Mouse (Mus musculus) ovary, postnatal 14 days (tissue): Measurements from ENCODE around the gene Gm10100.
"Not testable (repeated sequence)": the region's sequence is repeated elsewhere in the genome, so short reads cannot be mapped to it uniquely, and the experiment has no call there.

Experiments used
- DNase-seq: peaks from one replicate; pipeline ENCODE4 v3.0.0; 2022; ENCODE audit warnings: low spot score

The Gm10100 gene

DNA sequence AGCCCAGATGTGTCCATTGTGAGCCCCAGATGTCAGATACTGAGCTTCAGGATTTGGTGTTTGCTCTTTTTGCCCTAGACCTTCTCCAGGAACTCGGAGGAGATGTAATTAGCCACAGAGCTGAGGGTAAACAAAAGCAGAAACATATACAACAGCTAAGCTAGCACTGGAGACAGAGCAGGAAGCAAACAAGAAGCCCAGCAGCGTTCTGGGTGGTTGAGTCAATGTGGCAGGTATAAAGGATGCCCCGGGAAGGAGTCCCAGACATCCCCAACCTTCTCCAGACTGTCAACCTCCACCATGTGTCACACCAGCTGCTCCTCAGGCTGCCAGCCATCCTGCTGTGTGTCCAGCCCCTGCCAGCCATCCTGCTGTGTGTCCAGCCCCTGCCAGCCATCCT lies at the start of gene Gm10100:
Gene Gm10100 (plus strand): TSS at position 301 of the 400 bp plus-strand sequence.
- no peak for DNase-seq

DNA sequence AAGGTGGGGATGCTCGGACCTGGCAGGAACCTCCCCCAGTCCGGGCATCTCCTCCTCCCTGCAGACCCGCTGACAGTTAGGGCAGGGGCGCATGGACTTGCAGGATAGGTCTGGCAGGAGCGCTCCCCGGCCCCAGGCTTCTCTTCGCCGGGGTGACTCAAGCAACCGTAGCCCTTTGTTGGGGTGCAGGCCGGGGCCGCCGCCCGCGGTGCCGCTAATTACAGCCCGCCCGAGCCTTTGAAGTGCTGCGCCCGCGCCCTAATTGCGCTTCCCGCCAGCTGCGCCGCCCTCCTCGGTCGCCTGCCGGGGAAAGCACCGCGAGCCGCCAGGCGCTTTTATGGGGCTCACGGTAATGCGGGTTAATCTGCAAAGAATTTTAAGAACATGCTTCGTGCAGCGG lies 48.7 kb upstream of the Gm10100 start:
- no peak for DNase-seq

DNA sequence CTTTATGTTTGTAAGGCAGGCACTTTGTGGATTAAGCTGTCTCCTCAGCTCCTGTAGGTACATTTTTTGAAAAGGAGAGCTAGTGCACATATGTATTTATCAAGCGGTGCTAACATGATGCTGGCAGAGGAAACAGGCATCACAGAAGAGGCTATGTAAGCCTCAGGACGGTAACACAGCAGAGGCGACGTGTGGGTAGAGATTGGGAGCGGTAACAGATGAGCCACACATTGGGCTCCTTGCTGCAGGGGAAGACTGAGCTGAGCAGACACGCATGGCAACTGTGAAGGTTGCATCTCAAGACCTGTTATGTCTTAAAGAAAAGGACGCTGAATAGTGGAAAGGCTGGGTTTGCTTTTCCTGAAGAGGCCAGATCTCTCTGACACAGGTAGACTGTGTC lies 43.3 kb upstream of the Gm10100 start:
- no peak for DNase-seq

DNA sequence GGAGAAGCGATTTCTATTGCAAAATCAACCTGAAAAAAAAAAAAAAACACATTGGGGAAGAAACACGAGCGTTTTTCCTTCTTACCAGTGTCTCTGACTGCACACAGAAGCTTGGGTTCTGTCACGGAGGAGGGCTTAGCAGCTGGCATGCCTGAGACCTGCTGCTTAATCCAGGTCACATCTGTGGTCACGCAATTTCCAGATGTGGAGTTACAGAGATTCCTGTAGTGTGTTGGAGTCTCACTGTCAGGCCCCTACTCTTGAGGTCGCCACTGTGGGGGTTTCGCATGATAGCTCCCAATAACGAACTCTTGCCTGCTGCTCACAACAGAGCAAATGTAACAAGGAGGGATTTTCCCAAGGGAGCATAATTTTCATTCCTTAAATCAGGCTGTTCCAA lies 42.1 kb upstream of the Gm10100 start:
- no peak for DNase-seq

DNA sequence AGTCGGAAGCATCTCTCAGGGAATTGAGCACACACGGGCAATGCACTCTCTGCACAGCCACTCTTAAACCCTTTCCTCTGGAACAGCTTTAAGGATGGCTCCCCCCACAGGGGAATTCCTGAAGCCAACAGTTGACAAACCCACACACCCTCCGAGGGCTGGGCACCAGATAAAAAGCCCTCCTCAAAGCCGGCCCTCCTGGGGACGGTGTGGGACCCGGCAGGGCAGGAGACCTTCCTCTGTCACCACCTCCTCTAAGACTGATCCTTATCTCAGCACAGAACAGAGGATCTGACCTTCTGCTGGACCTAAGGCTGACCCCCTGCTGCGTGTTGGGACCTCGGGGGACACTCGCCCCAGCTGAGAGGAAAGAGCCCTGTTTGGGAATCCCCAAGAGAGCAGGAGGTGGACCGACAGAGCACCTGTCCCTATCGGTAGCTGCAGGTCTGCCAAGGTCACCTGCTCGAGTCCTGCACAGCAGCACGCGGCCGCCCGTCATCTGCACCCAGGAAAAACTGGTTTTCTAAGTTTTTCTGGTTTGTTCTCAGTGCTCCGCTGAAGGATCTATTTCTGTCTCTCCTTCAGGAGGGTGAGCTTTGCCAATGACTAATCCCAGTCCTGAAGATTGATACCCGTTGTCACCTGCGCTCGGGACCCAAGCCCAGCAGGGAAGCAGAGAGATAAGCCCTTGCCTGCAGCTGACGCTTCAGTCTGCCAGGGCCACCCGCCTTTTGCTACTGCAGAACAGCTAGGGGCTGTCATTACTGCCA lies 40.2 kb upstream of the Gm10100 start, which contains the start of gene Tspear:
Gene Tspear (plus strand): TSS at position 675 of the 770 bp plus-strand sequence.
- DNase-seq = no peak

DNA sequence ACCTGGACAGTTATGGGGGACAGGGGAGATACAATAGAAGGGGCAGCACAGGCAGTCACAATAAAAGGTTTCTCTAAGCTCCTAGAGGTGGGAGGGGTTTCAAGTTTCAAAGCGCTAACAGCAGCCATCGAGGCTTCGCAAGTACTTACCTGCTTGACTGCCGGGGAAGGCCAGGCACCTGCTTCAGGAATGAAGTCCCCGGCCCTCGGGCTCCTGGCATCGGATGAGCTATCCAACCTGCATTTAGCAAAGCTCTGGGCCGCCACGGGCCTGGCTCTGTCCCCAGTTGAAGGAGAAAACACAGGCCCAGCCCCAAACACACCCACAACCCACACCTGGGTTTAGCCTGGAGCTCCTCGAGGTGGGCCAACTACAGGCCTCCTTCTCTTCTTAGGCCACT lies 39.3 kb upstream of the Gm10100 start:
- no peak for DNase-seq

DNA sequence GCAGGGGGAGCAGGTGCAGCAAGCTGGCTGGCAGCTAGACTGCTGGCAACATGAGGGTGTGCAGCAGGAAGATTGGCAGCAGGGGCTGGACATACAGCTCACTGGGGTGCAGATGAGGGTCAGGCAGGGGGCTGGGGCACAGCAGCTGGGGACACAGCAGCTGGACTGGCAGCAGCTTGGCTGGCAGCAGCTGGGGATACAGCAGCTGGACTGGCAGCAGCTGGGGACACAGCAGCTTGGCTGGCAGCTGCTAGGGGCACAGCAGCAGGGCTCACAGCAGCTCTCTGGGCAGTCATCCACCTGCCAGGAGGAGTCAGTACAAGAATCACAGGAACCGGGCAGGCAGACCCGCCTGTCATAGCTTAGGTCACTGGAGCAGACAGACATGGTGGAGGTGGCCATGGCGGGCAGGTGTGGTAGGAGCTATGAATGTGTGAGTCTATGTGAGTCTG lies 35.9 kb upstream of the Gm10100 start, which contains the start of gene Gm19402:
Gene Gm19402 (minus strand): TSS at position 402 of the 452 bp plus-strand sequence.
- not testable (repeated sequence) for DNase-seq

DNA sequence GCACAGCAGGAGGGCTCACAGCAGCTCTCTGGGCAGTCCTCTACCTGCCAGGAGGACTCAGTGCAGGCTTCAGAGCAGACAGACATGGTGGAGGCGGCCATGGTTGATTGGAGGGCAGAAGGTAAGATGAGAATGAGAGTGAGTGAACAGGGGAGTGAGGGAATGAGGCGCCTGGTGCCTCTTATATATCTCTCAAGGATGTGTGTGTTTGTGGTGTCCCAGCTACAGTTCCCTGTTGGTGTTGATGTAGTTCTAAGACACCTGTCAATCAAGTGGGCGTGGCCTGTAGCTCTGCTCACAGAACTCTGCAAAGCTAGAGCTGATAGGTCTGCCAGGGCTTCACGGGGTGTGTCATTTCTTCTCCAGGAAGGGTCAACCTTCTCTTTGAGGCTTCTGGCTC lies 29.2 kb upstream of the Gm10100 start, which contains the start of gene Gm9508:
Gene Gm9508 (minus strand): TSS at position 101 of the 400 bp plus-strand sequence.
- no peak for DNase-seq

DNA sequence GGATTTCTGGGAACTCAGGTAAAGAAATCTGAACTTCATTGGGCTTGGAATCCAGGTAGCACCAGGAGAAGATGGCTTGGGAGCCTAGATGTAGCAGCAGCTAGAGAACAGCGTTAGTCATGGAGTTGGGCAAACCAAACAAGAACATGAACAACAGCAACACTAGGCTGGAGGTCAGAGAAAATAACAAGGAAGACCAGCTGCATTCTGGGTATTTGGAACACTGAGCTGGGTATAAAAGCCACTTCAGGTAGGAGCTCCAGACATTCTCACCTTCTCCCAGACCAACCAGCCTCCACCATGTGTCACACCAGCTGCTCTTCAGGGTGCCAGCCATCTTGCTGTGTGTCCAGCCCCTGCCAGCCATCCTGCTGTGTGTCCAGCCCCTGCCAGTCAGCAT lies 20.0 kb upstream of the Gm10100 start, which contains the start of gene Gm10272:
Gene Gm10272 (plus strand): TSS at position 301 of the 400 bp plus-strand sequence.
- DNase-seq = no peak

DNA sequence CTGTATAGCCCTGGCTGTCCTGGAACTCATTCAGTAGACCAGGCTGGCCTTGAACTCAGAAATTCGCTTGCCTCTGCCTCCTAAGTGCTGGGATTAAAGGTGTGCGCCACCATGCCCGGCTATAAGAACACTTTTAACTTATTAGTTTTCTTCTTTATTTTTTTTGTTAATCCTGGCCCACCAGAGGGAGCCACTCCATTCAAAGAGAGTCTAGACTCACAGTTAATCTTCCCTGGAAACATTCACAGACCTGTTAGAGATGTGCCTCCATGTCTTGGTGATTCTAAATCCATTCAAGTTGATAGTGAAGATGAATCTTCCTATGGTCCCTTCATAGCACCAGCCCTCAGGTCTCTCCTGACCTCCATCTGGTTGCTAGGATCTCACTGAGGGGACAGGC lies 16.5 kb upstream of the Gm10100 start:
- DNase-seq = no peak

DNA sequence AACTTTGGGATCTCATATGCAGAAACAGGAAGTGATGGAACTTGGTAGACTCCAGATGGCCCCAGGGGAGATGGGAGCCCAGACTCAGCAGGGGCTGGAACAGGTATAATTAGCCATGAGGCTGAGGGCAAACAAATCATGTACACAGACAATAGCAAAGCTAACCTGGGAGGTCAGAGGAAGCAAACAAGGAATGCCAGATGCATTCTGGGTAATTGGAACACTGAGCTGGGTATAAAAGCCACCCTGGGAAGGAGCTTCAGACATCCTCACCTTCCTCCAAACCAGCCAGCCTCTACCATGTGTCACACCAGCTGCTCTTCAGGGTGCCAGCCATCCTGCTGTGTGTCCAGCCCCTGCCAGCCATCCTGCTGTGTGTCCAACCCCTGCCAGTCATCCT lies 15.1 kb upstream of the Gm10100 start, which contains the start of gene Gm10024:
Gene Gm10024 (plus strand): TSS at position 301 of the 400 bp plus-strand sequence.
- not testable (repeated sequence) for DNase-seq

DNA sequence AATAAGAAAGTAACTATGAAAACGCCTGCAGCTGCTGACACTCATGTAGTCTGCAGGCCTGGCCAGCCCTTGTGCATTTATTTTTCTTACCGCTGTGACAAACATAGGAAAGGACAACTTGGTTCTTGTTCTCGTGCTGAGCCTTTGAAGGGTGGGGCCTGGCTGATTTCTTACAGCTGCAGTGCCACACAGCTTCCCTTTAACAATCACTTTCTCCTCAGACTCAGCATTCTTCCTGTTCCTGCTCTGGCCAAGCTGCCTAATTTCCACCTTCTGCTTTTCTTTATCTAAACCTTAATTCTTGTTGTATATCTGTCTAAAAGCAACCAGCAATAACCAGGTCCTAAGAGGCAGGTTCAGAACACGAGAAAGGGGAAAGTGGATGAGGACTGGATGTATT lies 12.6 kb upstream of the Gm10100 start:
- DNase-seq = no peak

DNA sequence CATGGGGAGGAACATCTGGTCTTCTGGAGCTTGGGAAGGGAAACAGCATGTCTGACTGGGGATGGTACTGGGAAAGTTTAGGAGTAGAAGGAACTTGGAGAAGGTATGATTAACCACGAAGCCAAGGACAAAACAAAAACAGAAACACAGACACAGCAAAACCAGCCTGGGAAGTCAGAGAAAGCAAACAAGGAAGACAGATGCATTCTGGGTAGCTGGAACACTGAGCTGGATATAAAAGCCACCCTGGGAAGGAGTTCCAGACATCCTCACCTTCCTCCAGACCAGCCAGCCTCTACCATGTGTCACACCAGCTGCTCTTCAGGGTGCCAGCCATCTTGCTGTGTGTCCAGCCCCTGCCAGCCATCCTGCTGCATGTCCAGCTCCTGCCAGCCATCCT lies 10.8 kb upstream of the Gm10100 start, which contains the start of gene Gm10142:
Gene Gm10142 (plus strand): TSS at position 301 of the 400 bp plus-strand sequence.
- DNase-seq = no peak

DNA sequence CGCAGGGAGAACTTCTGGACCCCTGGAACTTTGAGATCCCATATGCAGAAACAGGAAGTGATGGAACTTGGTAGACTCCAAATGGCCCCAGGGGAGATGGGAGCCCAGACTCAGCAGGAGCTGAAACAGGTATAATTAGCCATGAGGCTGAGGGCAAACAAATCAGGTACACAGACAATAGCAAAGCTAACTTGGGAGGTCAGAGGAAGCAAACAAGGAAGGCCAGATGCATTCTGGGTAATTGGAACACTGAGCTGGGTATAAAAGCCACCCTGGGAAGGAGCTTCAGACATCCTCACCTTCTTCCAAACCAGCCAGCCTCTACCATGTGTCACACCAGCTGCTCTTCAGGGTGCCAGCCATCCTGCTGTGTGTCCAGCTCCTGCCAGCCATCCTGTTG lies 6.0 kb upstream of the Gm10100 start, which contains the start of gene Krtap12-1:
Gene Krtap12-1 (plus strand): TSS at position 301 of the 400 bp plus-strand sequence.
- not testable (repeated sequence) for DNase-seq

DNA sequence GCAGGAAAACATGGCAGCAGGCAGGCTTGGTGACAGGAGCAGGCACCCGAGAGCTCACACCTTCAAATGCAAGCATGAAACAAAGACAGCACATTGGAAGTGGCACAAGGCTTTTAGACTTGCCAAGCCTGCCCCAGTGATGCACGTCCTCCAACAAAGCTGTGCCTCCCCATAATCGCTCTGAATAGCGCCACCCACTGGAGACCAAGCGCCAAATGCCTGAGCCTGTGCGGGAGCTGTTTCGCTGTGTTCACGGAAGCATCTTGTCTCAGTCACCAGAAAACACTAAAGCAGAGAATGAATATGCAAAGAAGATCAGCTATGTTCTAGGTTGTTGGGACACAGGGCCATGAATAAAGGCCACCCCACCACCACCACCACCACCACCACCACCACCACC lies 1.4 kb upstream of the Gm10100 start:
- no peak for DNase-seq

DNA sequence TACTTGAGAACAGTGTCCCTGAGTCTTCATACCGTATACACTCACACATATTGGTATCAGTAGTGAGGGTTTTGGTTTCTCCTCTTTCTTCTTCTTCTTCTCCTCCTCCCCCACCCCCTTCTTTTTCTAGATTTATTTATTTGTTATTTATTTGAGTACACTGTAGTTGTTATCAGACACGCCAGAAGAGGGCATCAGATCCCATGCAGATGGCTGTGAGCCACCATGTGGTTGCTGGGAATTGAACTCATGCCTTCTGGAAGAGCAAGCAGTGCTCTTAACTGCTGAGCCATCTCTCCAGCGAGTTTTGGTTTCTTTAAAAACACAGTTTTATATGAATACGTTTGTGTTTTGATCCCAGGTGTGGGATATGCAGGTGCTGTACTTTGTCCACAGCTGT lies 2.0 kb downstream of the Gm10100 start:
- DNase-seq = no peak

DNA sequence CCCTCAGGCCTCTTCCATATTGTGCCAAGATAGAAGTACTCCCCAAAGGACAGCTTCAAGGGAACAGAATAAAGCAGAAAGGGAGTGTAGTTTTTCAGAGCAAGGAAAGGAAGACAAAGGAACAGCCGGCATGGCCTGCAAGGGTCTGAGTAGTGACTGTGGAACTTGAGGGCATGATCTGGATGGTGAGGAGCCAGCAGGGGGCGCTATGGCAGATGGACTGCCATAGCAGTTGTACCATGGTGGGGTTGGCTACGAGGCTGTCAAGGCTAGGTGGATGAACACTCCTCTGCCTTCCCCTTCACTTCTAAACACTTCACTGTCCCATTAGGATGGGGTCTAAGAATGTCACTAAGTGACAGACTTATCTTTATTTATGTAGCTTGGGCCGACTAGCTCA lies 3.0 kb downstream of the Gm10100 start:
- no peak for DNase-seq

DNA sequence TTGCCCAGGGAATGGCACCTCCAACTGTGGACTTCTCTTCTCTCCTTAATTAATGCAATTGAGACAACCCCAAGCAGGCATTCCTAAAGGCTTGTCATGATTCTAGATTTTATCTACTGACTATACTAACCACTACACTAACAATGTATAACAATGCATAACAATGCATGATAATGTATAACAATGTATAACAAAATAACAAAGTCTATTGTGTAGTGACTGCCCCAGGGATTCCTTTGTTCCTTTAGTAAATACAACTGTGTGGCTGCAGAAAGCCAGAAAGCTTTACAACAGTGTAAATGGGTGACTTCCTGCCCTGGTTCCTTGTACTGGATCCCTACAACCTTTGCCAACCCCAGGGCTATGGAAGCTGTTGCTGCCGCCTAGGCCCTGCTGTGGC lies 9.6 kb downstream of the Gm10100 start:
- DNase-seq = no peak

DNA sequence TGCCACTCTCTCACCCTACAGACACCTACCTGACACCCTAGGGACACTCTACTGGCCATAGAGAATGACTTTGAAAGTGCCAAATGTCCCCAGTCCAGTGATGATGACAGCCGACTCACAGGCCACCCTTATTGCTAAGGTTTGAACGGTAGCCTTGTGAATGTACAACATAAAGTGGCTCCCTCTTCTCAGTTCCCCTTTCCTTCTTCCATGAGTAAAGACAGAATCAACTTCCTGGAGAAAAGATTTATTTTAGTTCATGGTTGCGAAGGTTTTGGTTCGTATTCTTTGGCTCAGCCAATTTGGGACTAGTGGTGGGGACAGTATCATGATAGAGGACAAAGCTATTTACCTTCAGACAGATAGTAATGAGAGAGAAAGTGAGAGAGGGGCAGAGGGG lies 12.6 kb downstream of the Gm10100 start:
- DNase-seq = no peak

DNA sequence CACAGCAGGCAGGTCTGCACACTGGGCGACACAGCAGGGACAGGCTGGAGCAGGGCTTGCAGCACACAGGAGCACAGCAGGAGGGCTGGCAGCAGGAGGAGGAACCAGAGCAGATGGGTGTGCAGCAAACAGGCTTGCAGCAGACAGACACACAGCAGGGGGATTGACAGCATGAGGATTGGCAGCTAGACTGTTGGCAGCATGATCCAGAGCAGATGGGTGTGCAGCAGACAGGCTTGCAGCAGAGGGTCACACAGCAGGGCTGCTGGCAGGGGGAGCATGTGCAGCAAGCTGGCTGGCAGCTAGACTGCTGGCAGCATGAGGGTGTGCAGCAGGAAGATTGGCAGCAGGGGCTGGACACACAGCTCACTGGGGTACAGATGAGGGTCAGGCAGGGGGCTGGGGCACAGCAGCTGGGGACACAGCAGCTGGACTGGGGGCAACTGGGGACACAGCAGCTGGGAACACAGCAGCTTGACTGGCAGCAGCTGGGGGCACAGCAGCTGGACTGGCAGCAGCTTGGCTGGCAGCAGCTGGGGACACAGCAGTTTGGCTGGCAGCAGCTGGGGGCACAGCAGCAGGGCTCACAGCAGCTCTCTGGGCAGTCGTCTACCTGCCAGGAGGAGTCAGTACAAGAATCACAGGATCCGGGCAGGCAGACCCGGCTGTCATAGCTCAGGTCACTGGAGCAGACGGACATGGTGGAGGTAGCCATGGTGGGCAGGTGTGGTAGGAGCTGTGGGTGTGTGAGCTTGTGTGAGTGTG lies 15.8 kb downstream of the Gm10100 start, which contains the start of gene Gm18596:
Gene Gm18596 (minus strand): TSS at position 715 of the 765 bp plus-strand sequence.
- DNase-seq = not testable (repeated sequence)

DNA sequence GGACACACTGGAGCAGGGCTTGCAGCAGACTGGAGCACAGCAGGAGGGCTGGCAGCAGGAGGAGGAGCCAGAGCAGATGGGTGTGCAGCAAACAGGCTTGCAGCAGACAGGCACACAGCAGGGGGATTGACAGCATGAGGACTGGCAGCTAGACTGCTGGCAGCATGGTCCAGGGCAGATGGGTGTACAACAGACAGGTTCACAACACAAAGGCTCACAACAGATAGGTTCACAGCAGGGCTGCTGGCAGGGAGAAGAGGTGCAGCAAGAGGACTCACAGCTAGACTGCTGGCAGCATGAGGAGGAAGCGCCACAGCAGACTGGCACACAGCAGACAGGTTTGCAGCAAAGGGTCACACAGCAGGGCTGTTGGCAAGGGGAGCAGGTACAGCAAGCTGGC lies 24.4 kb downstream of the Gm10100 start:
- DNase-seq = not testable (repeated sequence)

DNA sequence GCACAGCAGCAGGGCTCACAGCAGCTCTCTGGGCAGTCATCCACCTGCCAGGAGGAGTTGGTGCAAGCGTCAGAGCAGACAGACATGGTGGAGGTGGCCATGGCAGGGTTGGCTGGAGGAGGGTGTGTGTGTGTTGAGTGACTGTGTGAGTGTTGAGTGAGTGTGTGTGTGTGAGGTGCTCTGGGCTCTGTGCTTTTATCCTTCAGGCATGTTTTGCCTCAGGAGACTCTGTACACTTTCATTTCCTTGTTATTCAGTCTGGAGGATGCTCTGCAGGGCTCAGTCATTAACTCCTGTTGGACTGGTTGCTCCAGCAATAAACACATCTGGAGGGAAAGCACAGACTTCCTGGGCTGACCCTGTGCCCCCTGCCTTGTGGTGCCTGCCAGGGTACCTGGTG lies 25.0 kb downstream of the Gm10100 start, which contains the start of gene Gm9736:
Gene Gm9736 (minus strand): TSS at position 101 of the 400 bp plus-strand sequence.
- DNase-seq = not testable (repeated sequence)
